Comparison of ENCODE assay signal across 8 mouse cellular contexts in genomic region chr5:125368568-125368967, GRCm38 (mm10). TPM values are rescaled to one million over a fixed set of nuclear protein-coding genes. Genes with fewer than 3 reads are reported as not detected.
DNase-seq lines count a peak whose midpoint lies in the region; ATAC-seq and TF ChIP-seq lines count a peak whose summit lies in the region.

No protein-coding gene starts in this region.

- DNase-seq in A20 (ENCODE audit: low read depth, low spot score) (peak; percentile 91), MEL-GATA-1-ER (ENCODE audit: extremely low read depth, low read depth) (peak; percentile 82)
- peak; percentile 69 to 82 for DNase-seq in cerebellum, postnatal 25 days
- DNase-seq in liver, adult 2 months (ENCODE audit: extremely low read depth, low read depth, low spot score), result peak; percentile 65
- DNase-seq in natural killer cell, adult 2 months (ENCODE audit: low spot score in 2 of 2), result peak; percentile 46 to 71
- DNase-seq in thymus, postnatal 10 days (ENCODE audit: low spot score in 2 of 2), result peak; percentile 50 to 59

- no peak overlapping the region for H3K9ac ChIP-seq in kidney, embryonic 15.5 days
- H3K9ac ChIP-seq in liver, adult 2 months (ENCODE audit: low read depth, low read length), result no peak overlapping the region

- no peaks in the 10 kb centered on the region for H3K79me2 ChIP-seq in liver, adult 2 months (ENCODE audit: control insufficient read depth, insufficient read depth, low read length)

- no peak overlapping the region for H3K4me2 ChIP-seq in kidney, embryonic 15.5 days

- no peak overlapping the region for H3K27ac ChIP-seq in kidney, embryonic 15.5 days
- no peak overlapping the region for H3K27ac ChIP-seq in liver, adult 2 months (replicated peaks; ENCODE audit: insufficient read depth, low read depth, low read length)

- peak; percentile 87 for ATAC-seq in granulocyte monocyte progenitor cell, adult 5-6 weeks (replicated peaks; ENCODE audit: poor library complexity, severe bottlenecking)
- 0 out of 2 replicates have a peak, but pooled peaks have one; percentile 2 for ATAC-seq in kidney, embryonic 15.5 days (replicated peaks; ENCODE audit: low FRiP score)

- no peak for TF ChIP-seq POLR2A in liver, adult 2 months (IDR thresholded peaks at IDR 0.05; ENCODE audit: extremely low read depth, insufficient read depth, low read length)

- H3K4me3 ChIP-seq in kidney, embryonic 15.5 days (replicated peaks), result no peak overlapping the region
- no peak overlapping the region for H3K4me3 ChIP-seq in liver, adult 2 months (ENCODE audit: insufficient read depth, low read depth, low read length)

- under 1% methylated on average over 4 of the region's 4 CpGs for WGBS in kidney, embryonic 15.5 days
- 2% methylated on average over 4 of the region's 4 CpGs for WGBS in liver, adult 2 months

- TF ChIP-seq CTCF in liver, adult 2 months (IDR thresholded peaks at IDR 0.05; ENCODE audit: low read depth, low read length), result peak; percentile 55; the same call in 1 of the 2 replicates

- H3K36me3 ChIP-seq in kidney, embryonic 15.5 days, result no peaks in the 10 kb centered on the region
- no peaks in the 10 kb centered on the region for H3K36me3 ChIP-seq in liver, adult 2 months (ENCODE audit: control insufficient read depth, insufficient read depth, low read length)

- H3K27me3 ChIP-seq in kidney, embryonic 15.5 days, result no peaks in the 10 kb centered on the region
- H3K27me3 ChIP-seq in liver, adult 2 months (ENCODE audit: control insufficient read depth, insufficient read depth, low read length), result no peaks in the 10 kb centered on the region

- no peaks in the 10 kb centered on the region for H3K4me1 ChIP-seq in kidney, embryonic 15.5 days
- H3K4me1 ChIP-seq in liver, adult 2 months (ENCODE audit: control insufficient read depth, insufficient read depth, low read length), result no peaks in the 10 kb centered on the region

- no peaks in the 10 kb centered on the region for H3K9me3 ChIP-seq in kidney, embryonic 15.5 days (replicated peaks)

RNA-seq across cellular contexts. Expression of gene Gm10382, which starts 20.6 kb away (rescaled TPM):
- 0.96 TPM in 1 of 2 replicates, not detected in the other for total RNA-seq in granulocyte monocyte progenitor cell, adult 5-6 weeks (2014; fragmentation: Nextera tagmentation)
- total RNA-seq in granulocyte monocyte progenitor cell, adult 5-6 weeks (2017), result 0.26 TPM in 1 of 2 replicates, not detected in the other
- polyA plus RNA-seq in kidney, embryonic 15.5 days (2015; fragmentation: Nextera tagmentation; extraction: Ambion mirVana), result 0.31 and 0.49 TPM in 2 replicates
- 0.13 TPM in 1 of 2 replicates, not detected in the other for total RNA-seq in liver, adult 2 months (2014; rRNA removed)
- 0.16 and 0.24 TPM in 2 replicates for polyA plus RNA-seq in liver, adult 2 months (2012; rRNA removed)

RNA-seq across cellular contexts. Expression of gene Ubc, which starts 21.4 kb away (rescaled TPM):
- 126 and 139 TPM in 2 replicates for total RNA-seq in granulocyte monocyte progenitor cell, adult 5-6 weeks (2014; fragmentation: Nextera tagmentation)
- 236 and 280 TPM in 2 replicates for total RNA-seq in granulocyte monocyte progenitor cell, adult 5-6 weeks (2017)
- polyA plus RNA-seq in kidney, embryonic 15.5 days (2015; fragmentation: Nextera tagmentation; extraction: Ambion mirVana), result 1,049 and 1,140 TPM in 2 replicates
- total RNA-seq in liver, adult 2 months (2014; rRNA removed), result 634 and 1,049 TPM in 2 replicates
- 990 and 1,297 TPM in 2 replicates for polyA plus RNA-seq in liver, adult 2 months (2012; rRNA removed)

RNA-seq across cellular contexts. Expression of gene Scarb1, which starts 27.7 kb away (rescaled TPM):
- total RNA-seq in granulocyte monocyte progenitor cell, adult 5-6 weeks (2014; fragmentation: Nextera tagmentation), result 80.2 and 145 TPM in 2 replicates
- 49.0 and 53.9 TPM in 2 replicates for total RNA-seq in granulocyte monocyte progenitor cell, adult 5-6 weeks (2017)
- 67.6 and 97.9 TPM in 2 replicates for polyA plus RNA-seq in kidney, embryonic 15.5 days (2015; fragmentation: Nextera tagmentation; extraction: Ambion mirVana)
- total RNA-seq in liver, adult 2 months (2014; rRNA removed), result 72.4 and 108 TPM in 2 replicates
- 189 and 223 TPM in 2 replicates for polyA plus RNA-seq in liver, adult 2 months (2012; rRNA removed)
